Mouse (Mus musculus) CD4-positive, CD25-positive, alpha-beta regulatory T cell, adult 9 weeks (primary cell): ENCODE measurements around the gene Zfp346. TPM values are rescaled to one million over a fixed set of nuclear protein-coding genes. Genes with fewer than 3 reads are reported as not detected.

Experiments
- polyA plus RNA-seq: library from polyadenylated mRNA; unstranded; fragments of 100-300 nt; shearing (Covaris generic); gene quantifications from one replicate; pipeline ENCODE4 v1.2.1, GENCODE M21; 2017

The Zfp346 gene
- 37.3 TPM for polyA plus RNA-seq

GRCm38 (mm10) chr13:55105045-55105952 lies at the start of gene Zfp346:
Gene Zfp346, plus strand, starts transcription at chr13:55105311.

GRCm38 (mm10) chr13:55099726-55100478 lies 5.2 kb upstream of the Zfp346 start, which contains the start of gene Uimc1:
Gene Uimc1, minus strand, starts transcription at chr13:55100300.

GRCm38 (mm10) chr13:55133448-55133847 lies 28.3 kb downstream of the Zfp346 start, which contains the start of gene Gm17617:
Gene Gm17617, minus strand, starts transcription at chr13:55133548.

DNA sequence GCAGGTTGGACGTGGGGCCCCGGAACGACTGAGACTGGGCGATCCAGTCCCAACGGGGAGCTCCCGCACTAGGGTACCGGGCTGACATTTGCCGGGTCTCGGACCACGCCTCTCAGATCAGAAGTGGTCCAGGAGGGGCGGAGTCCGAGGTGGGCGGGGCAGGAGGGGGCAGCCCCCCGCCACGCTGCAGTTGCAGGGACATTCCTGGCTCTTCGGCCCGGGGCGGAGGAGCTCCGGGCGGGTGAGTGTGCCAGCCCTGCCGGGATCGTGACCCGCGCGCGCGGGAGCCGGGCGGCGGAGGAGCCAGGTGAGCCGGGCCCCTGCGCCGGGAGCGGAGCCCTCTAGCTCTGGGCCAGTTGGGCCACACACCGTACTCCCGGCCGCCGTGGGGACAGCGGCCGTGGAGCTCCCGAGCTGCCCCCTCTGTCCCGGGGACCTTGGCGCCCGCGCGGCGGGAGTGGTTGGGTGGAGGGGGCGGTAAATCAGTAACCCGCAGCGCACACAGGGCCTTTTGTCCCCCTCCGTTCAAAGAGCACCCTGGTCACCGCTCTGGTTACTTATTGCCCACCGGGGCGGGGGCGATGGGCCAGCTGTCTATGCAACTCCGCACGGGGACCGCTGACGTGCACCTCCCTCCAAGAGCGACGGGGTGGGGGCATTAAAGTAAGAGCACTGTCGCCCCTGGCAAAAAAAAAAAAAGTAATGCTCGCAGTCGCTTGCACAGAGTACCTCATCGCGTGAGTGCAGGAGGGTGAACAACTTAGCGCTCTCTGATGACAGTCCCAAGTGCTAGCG lies 47.7 kb downstream of the Zfp346 start, which contains the start of gene Fgfr4:
Fgfr4 (plus strand) TSS at position 20 of the 795 bp plus-strand sequence.

Other genes with a start within 250 kb of the Zfp346 start
- gene Unc5a, start 155.9 kb upstream of the Zfp346 start, polyA plus RNA-seq, result 0.30 TPM
- gene Hk3, start 83.9 kb upstream of the Zfp346 start, polyA plus RNA-seq, result 1.3 TPM
- 79.3 TPM for gene Uimc1, start 5.0 kb upstream of the Zfp346 start, polyA plus RNA-seq
- not detected for gene Gm17617, start 28.2 kb downstream of the Zfp346 start, polyA plus RNA-seq
- not detected for gene Fgfr4, start 47.3 kb downstream of the Zfp346 start, polyA plus RNA-seq
- gene Nsd1, start 104.5 kb downstream of the Zfp346 start, polyA plus RNA-seq, result 101 TPM
- 473 TPM for gene Prelid1, start 215.2 kb downstream of the Zfp346 start, polyA plus RNA-seq
- 12.5 TPM for gene Rab24, start 216.6 kb downstream of the Zfp346 start, polyA plus RNA-seq
- gene Mxd3, start 224.5 kb downstream of the Zfp346 start, polyA plus RNA-seq, result 3.9 TPM